16 mouse cellular contexts compared by ENCODE assay signal in genomic region chr10:70470836-70471235, GRCm38 (mm10).
"Had no signal": no experiment of that assay in that cellular context is flagged by ENCODE, and none has a peak within 500 bp of the region (broad histone marks: within the 10 kb centered on the region; RNA-seq: fewer than 3 reads in every experiment).

No protein-coding gene starts in this region.

- H3K27me3 ChIP-seq: limb, embryonic 13.5 days; liver, embryonic 12.5 days; liver, embryonic 15.5 days; lung, embryonic 15.5 days; megakaryocyte, embryonic 14.5 days had no signal

- DNase-seq: kidney, adult 8-10 months; kidney, postnatal 14 days; liver; lung, adult 18-20 months; lung, postnatal 10 days; lung, postnatal 36 days; midbrain, embryonic 14.5 days; thymus, adult 18-20 months; thymus, postnatal 36 days had no signal

- H3K9ac ChIP-seq: limb, embryonic 13.5 days; liver, embryonic 12.5 days; liver, embryonic 15.5 days; lung, embryonic 15.5 days had no signal

- H3K27ac ChIP-seq: limb, embryonic 10.5 days; limb, embryonic 13.5 days; liver, embryonic 12.5 days; liver, embryonic 15.5 days; lung, embryonic 15.5 days; midbrain, embryonic 10.5 days had no signal

- H3K4me1 ChIP-seq: limb, embryonic 13.5 days; liver, embryonic 12.5 days; liver, embryonic 15.5 days; lung, embryonic 15.5 days; megakaryocyte, embryonic 14.5 days; midbrain, embryonic 10.5 days had no signal

- H3K4me2 ChIP-seq: limb, embryonic 13.5 days; liver, embryonic 12.5 days; liver, embryonic 15.5 days; lung, embryonic 15.5 days had no signal

- H3K36me3 ChIP-seq: liver, embryonic 12.5 days; liver, embryonic 15.5 days had no signal

- H3K9me3 ChIP-seq: limb, embryonic 10.5 days; limb, embryonic 13.5 days; lung, embryonic 15.5 days; midbrain, embryonic 10.5 days had no signal

- ATAC-seq: liver, embryonic 12.5 days had no signal

- H3K4me3 ChIP-seq: limb, embryonic 10.5 days; limb, embryonic 13.5 days; liver, embryonic 12.5 days; liver, embryonic 15.5 days; lung, embryonic 15.5 days; megakaryocyte, embryonic 14.5 days; midbrain, embryonic 10.5 days had no signal
